26 mouse cellular contexts compared by ENCODE assay signal in the genomic region with DNA sequence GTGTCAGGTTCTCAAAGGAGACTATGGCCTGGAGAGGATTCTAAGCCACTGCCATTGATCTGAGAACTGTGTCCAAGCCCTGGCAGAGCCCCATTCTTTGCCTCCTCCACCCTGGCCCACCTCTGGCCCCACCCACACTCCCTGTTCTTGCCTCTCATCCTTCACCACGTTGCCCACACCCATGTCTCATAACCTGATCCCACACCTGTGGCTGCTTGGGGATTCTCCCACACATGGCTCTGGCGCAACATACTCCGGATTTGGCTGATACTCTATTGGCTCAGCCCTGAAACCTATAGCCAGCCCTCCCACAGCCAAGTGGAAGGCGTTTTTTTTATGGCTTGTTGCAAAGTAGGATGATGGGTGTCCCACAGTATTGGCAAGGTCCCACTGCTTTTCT. TPM values are rescaled to one million over a fixed set of nuclear protein-coding genes. Genes with fewer than 3 reads are reported as not detected.
"Had no signal": no experiment of that assay in that cellular context is flagged by ENCODE, and none has a peak within 500 bp of the region (broad histone marks: within the 10 kb centered on the region; RNA-seq: fewer than 3 reads in every experiment).

No protein-coding gene starts in this region.

- H3K9me3 ChIP-seq: heart, embryonic 13.5 days; heart, embryonic 15.5 days; limb, embryonic 10.5 days; limb, embryonic 12.5 days; liver, embryonic 13.5 days had no signal

- ATAC-seq: hindbrain, embryonic 16.5 days; inflammation-experienced regulatory T-cells, adult 6 months; intestine, embryonic 16.5 days had no signal

- H3K9ac ChIP-seq: heart, embryonic 13.5 days; heart, embryonic 15.5 days; hindbrain, embryonic 14.5 days; limb, embryonic 12.5 days; liver, embryonic 13.5 days had no signal

- H3K27me3 ChIP-seq: heart, embryonic 13.5 days; heart, embryonic 15.5 days; limb, embryonic 12.5 days had no signal

- H3K4me2 ChIP-seq: heart, embryonic 11.5 days; heart, embryonic 13.5 days; heart, embryonic 15.5 days; hindbrain, embryonic 14.5 days; limb, embryonic 12.5 days; liver, embryonic 11.5 days; liver, embryonic 13.5 days had no signal

- H3K36me3 ChIP-seq: heart, embryonic 13.5 days; heart, embryonic 15.5 days; limb, embryonic 10.5 days; limb, embryonic 12.5 days; liver, embryonic 13.5 days had no signal

- H3K4me3 ChIP-seq: gastrocnemius, adult 2 months; heart, adult 2 months; heart, embryonic 13.5 days; heart, embryonic 15.5 days; layer of hippocampus, adult 2 months; left cerebral cortex, adult 2 months; limb, embryonic 10.5 days; limb, embryonic 12.5 days; liver, embryonic 13.5 days had no signal

- DNase-seq: gastrocnemius, adult 2 months; gastrocnemius, postnatal 10 days; gastrocnemius, postnatal 25 days; heart, adult 2 months; heart, postnatal 14 days; heart, postnatal 36 days; kidney, adult 18-20 months; kidney, adult 8-10 months; kidney, postnatal 10 days; kidney, postnatal 25 days; kidney, postnatal 4 days; liver; liver, embryonic 13.5 days had no signal

- H3K27ac ChIP-seq: gastrocnemius, adult 2 months; heart, adult 2 months; heart, embryonic 13.5 days; heart, embryonic 15.5 days; hindbrain, embryonic 14.5 days; layer of hippocampus, adult 2 months; left cerebral cortex, adult 2 months; limb, embryonic 10.5 days; limb, embryonic 12.5 days; liver, embryonic 13.5 days had no signal

RNA-seq across cellular contexts. Expression of a gene that starts 41.8 kb away (rescaled TPM):
- total RNA-seq: gastrocnemius, adult 2 months; gastrocnemius, postnatal 25 days; heart, adult 2 months; heart, postnatal 14 days; heart, postnatal 36 days; hematopoietic stem cell, adult 5-6 weeks had no signal
- polyA plus RNA-seq: inflammation-experienced regulatory T-cells, adult 6 months; intestine, embryonic 16.5 days; limb, embryonic 10.5 days; limb, embryonic 12.5 days; liver, embryonic 11.5 days; liver, embryonic 13.5 days had no signal
